Mouse (Mus musculus) embryonic facial prominence, embryonic 14.5 days (tissue): ENCODE measurements around the gene Msgn1. TPM values are rescaled to one million over a fixed set of nuclear protein-coding genes. Genes with fewer than 3 reads are reported as not detected.

Source experiments
- ATAC-seq: fragments of 200-750 bp; cut with Nextera tagmentation; 2 replicates; pipeline ENCODE4 v1.8.0; 2017; ENCODE audit warnings: low read depth, moderate number of reproducible peaks, moderate TSS enrichment
- DNase-seq: peaks from one replicate; pipeline ENCODE4 v3.0.0-alpha.2; 2015; ENCODE audit warnings: low spot score
- H3K27ac ChIP-seq: fragments of 300-500 bp; sonication (generic); replicated peaks from 2 replicates; pipeline ENCODE4 v1.5.1; 2014; ENCODE audit warnings: low read depth, mild to moderate bottlenecking, low read length, moderate library complexity
- H3K27me3 ChIP-seq: fragments of 300-500 bp; sonication (generic); replicated peaks from 2 replicates; pipeline ENCODE4 v1.6.1; 2014; ENCODE audit warnings: low read length; ENCODE audit not compliant: control insufficient read depth, insufficient read depth
- H3K36me3 ChIP-seq: fragments of 300-500 bp; sonication (generic); 2 replicates; pipeline ENCODE4 v1.6.1; 2014; ENCODE audit warnings: low read length, mixed read lengths; ENCODE audit not compliant: control insufficient read depth, insufficient read depth
- H3K4me1 ChIP-seq: fragments of 300-500 bp; sonication (generic); 2 replicates; pipeline ENCODE4 v1.6.1; 2014; ENCODE audit warnings: antibody characterized with exemption, low read length; ENCODE audit not compliant: control insufficient read depth, insufficient read depth
- H3K4me2 ChIP-seq: fragments of 300-500 bp; sonication (generic); 2 replicates; pipeline ENCODE4 v1.6.1; 2014; ENCODE audit warnings: low read depth, mild to moderate bottlenecking, low read length, moderate library complexity, mixed read lengths
- H3K4me3 ChIP-seq: fragments of 300-500 bp; sonication (generic); 2 replicates; pipeline ENCODE4 v1.5.1; 2014; ENCODE audit warnings: low read depth, mild to moderate bottlenecking, low read length
- H3K9ac ChIP-seq: fragments of 300-500 bp; sonication (generic); 2 replicates; pipeline ENCODE4 v1.6.1; 2014; ENCODE audit warnings: low read depth, mild to moderate bottlenecking, low read length, moderate library complexity, mixed read lengths
- H3K9me3 ChIP-seq: fragments of 300-500 bp; sonication (generic); 2 replicates; pipeline ENCODE4 v1.6.1; 2016; ENCODE audit warnings: low read length; ENCODE audit not compliant: control insufficient read depth
- WGBS: fragments of 180-500 bp; shearing (Covaris S2); extraction: QIAGEN DNeasy Blood & Tissue Kit; methylation state at CpG from one replicate; pipeline ENCODE4 v1.1.7; 2014; 5-methylcytosine and 5-hydroxymethylcytosine counted together
- polyA plus RNA-seq: library from polyadenylated mRNA; unstranded; fragments of >200 nt; fragmentation: Nextera tagmentation; extraction: Ambion mirVana; gene quantifications from 2 replicates; pipeline ENCODE4 v1.2.1, GENCODE M21; 2014

Gene Msgn1
- 0.37 TPM in 1 of 2 replicates, not detected in the other for polyA plus RNA-seq

- ATAC-seq (no peak), DNase-seq (no peak)
- H3K36me3 ChIP-seq = no peaks in the 10 kb centered on the region
- no peaks in the 10 kb centered on the region for H3K27me3 ChIP-seq
- peaks cover 7% of the 10 kb centered on the region for H3K4me1 ChIP-seq
- H3K27ac ChIP-seq = no peak within 1 kb of the TSS
- WGBS = 51% methylated on average over 5 of the region's 5 CpGs
- H3K9me3 ChIP-seq = no peaks in the 10 kb centered on the region
- no peak within 1 kb of the TSS for H3K4me3 ChIP-seq
- H3K9ac ChIP-seq = no peak within 1 kb of the TSS
- H3K4me2 ChIP-seq = no peak within 1 kb of the TSS
These were observed at the start of gene Msgn1 for GRCm38 (mm10) chr12:11208872-11209271. Gene Msgn1, minus strand, starts transcription at chr12:11208972.

GRCm38 (mm10) chr12:11250322-11250721 lies 41.5 kb upstream of the Msgn1 start:
- ATAC-seq (no peak), DNase-seq (no peak)
- H3K9ac ChIP-seq = no peak overlapping the region
- H3K9me3 ChIP-seq = no peaks in the 10 kb centered on the region
- H3K4me1 ChIP-seq = no peaks in the 10 kb centered on the region
- H3K4me2 ChIP-seq = no peak overlapping the region
- no peak overlapping the region for H3K4me3 ChIP-seq
- H3K36me3 ChIP-seq = peaks cover 16% of the 10 kb centered on the region; the same call in 1 of the 2 replicates
- H3K27me3 ChIP-seq = no peaks in the 10 kb centered on the region
- H3K27ac ChIP-seq = no peak overlapping the region
- WGBS = 77% methylated on average over 3 of the region's 3 CpGs

GRCm38 (mm10) chr12:11247460-11247859 lies 38.7 kb upstream of the Msgn1 start:
- Histone ChIP-seq H3K36me3 (peaks cover 13% of the 10 kb centered on the region; the same call in 1 of the 2 replicates), H3K4me3 (no peak overlapping the region), H3K4me1 (no peaks in the 10 kb centered on the region), H3K27me3 (no peaks in the 10 kb centered on the region), H3K9ac (no peak overlapping the region), H3K27ac (no peak overlapping the region), H3K9me3 (no peaks in the 10 kb centered on the region), H3K4me2 (no peak overlapping the region)
- 100% methylated on average over 1 of the region's 1 CpGs for WGBS
- ATAC-seq (no peak), DNase-seq (no peak)

GRCm38 (mm10) chr12:11235996-11236395 lies 27.2 kb upstream of the Msgn1 start:
- Histone ChIP-seq H3K4me3 (no peak overlapping the region), H3K27ac (no peak overlapping the region), H3K36me3 (0 out of 2 replicates have a peak, but pooled peaks cover 2% of the 10 kb centered on the region), H3K9ac (no peak overlapping the region), H3K9me3 (no peaks in the 10 kb centered on the region), H3K27me3 (no peaks in the 10 kb centered on the region), H3K4me2 (no peak overlapping the region), H3K4me1 (no peaks in the 10 kb centered on the region)
- DNase-seq = no peak
- ATAC-seq = no peak
- WGBS = 70% methylated on average over 2 of the region's 2 CpGs

- Histone ChIP-seq H3K27ac (no peak overlapping the region), H3K4me3 (no peak overlapping the region), H3K27me3 (no peaks in the 10 kb centered on the region), H3K4me1 (no peaks in the 10 kb centered on the region), H3K4me2 (no peak overlapping the region), H3K9me3 (no peaks in the 10 kb centered on the region), H3K36me3 (no peaks in the 10 kb centered on the region), H3K9ac (no peak overlapping the region)
- DNase-seq = no peak
- no peak for ATAC-seq
- WGBS = 60% methylated on average over 2 of the region's 2 CpGs
These were observed 21.5 kb upstream of the Msgn1 start for GRCm38 (mm10) chr12:11230267-11230666.

- Histone ChIP-seq H3K4me2 (no peak overlapping the region), H3K27me3 (no peaks in the 10 kb centered on the region), H3K4me3 (no peak overlapping the region), H3K9me3 (no peaks in the 10 kb centered on the region), H3K27ac (peak overlapping the region; percentile 44), H3K9ac (no peak overlapping the region), H3K36me3 (no peaks in the 10 kb centered on the region), H3K4me1 (peaks cover 8% of the 10 kb centered on the region)
- ATAC-seq (peak; percentile 45; the same call in 1 of the 2 replicates), DNase-seq (peak; percentile 79)
- WGBS = 73% methylated on average over 5 of the region's 5 CpGs
These were observed 17.9 kb upstream of the Msgn1 start for GRCm38 (mm10) chr12:11226529-11227268.

GRCm38 (mm10) chr12:11226123-11226522 lies 17.4 kb upstream of the Msgn1 start:
- H3K4me3 ChIP-seq = no peak overlapping the region
- WGBS = 44% methylated on average over 1 of the region's 1 CpGs
- H3K9me3 ChIP-seq = no peaks in the 10 kb centered on the region
- H3K27ac ChIP-seq = peak overlapping the region; percentile 44; the same call in 1 of the 2 replicates
- no peak overlapping the region for H3K4me2 ChIP-seq
- H3K36me3 ChIP-seq = no peaks in the 10 kb centered on the region
- H3K9ac ChIP-seq = no peak overlapping the region
- H3K4me1 ChIP-seq = peaks cover 9% of the 10 kb centered on the region
- H3K27me3 ChIP-seq = no peaks in the 10 kb centered on the region
- no peak for ATAC-seq
- peak; percentile 20 for DNase-seq

- peak; percentile 53 for DNase-seq
- ATAC-seq = no peak
These were observed 15.9 kb upstream of the Msgn1 start for GRCm38 (mm10) chr12:11224722-11225121.

GRCm38 (mm10) chr12:11223090-11223489 lies 14.3 kb upstream of the Msgn1 start:
- peak; percentile 30; the same call in 1 of the 2 replicates for ATAC-seq
- H3K27ac ChIP-seq = no peak overlapping the region
- no peaks in the 10 kb centered on the region for H3K36me3 ChIP-seq
- whole genome bisulfite sequencing = 78% methylated on average over 10 of the region's 10 CpGs
- no peak overlapping the region for H3K4me2 ChIP-seq
- H3K9me3 ChIP-seq = no peaks in the 10 kb centered on the region
- H3K4me3 ChIP-seq = no peak overlapping the region
- DNase-seq = peak; percentile 73
- no peak overlapping the region for H3K9ac ChIP-seq
- H3K27me3 ChIP-seq = no peaks in the 10 kb centered on the region
- peaks cover 9% of the 10 kb centered on the region for H3K4me1 ChIP-seq

More at GRCm38 (mm10) chr12:11224722-11225121, 15.9 kb upstream of the Msgn1 start:
- Histone ChIP-seq H3K9me3 (no peaks in the 10 kb centered on the region), H3K4me3 (no peak overlapping the region), H3K36me3 (no peaks in the 10 kb centered on the region), H3K4me2 (no peak overlapping the region), H3K4me1 (peaks cover 9% of the 10 kb centered on the region), H3K27me3 (no peaks in the 10 kb centered on the region), H3K9ac (no peak overlapping the region), H3K27ac (no peak overlapping the region)
- 9% methylated on average over 5 of the region's 5 CpGs for WGBS
